Mouse (Mus musculus) ES-E14 (cell line): ENCODE results near the gene Tns1.

Source experiments
- CHD2 ChIP-seq: IDR thresholded peaks from 2 replicates; pipeline ENCODE4 v1.6.1; 2014; ENCODE audit warnings: mild to moderate bottlenecking, low read depth, low read length, inconsistent platforms
- HCFC1 ChIP-seq: IDR thresholded peaks from 2 replicates; pipeline ENCODE4 v1.6.1; 2012; ENCODE audit warnings: low read length, inconsistent platforms, borderline replicate concordance; ENCODE audit not compliant: insufficient read depth
- MAFK ChIP-seq: IDR thresholded peaks from 2 replicates; pipeline ENCODE4 v1.6.1; 2014; ENCODE audit warnings: mild to moderate bottlenecking, low read depth, low read length, inconsistent platforms; ENCODE audit not compliant: insufficient read depth
- ZC3H11A ChIP-seq: IDR thresholded peaks from 2 replicates; pipeline ENCODE4 v1.6.1; 2012; ENCODE audit warnings: low read depth, mild to moderate bottlenecking, inconsistent platforms, low read length, borderline replicate concordance
- ZNF384 ChIP-seq: IDR thresholded peaks from 2 replicates; pipeline ENCODE4 v1.6.1; 2012; ENCODE audit warnings: low read depth, low read length, inconsistent platforms

- TF ChIP-seq CHD2, result no peak
- TF ChIP-seq HCFC1, result no peak
- no peak for TF ChIP-seq ZC3H11A
- no peak for TF ChIP-seq ZNF384
- no peak for TF ChIP-seq MAFK
These were observed 215.9 kb downstream of the Tns1 start for GRCm38 (mm10) chr1:73908081-73908960.
